Mouse (Mus musculus) liver, embryonic 15.5 days (tissue): Measurements from ENCODE around the gene Specc1. TPM values are rescaled to one million over a fixed set of nuclear protein-coding genes. Genes with fewer than 3 reads are reported as not detected.
A peak's percentile ranks its signal among the peaks of the same experiment; 100 is the strongest.

Source experiments
- ATAC-seq: fragments of 200-750 bp; cut with Nextera tagmentation; 2 replicates; pipeline ENCODE4 v1.8.0; 2017; ENCODE audit warnings: moderate number of reproducible peaks, mild to moderate bottlenecking, moderate library complexity; ENCODE audit not compliant: insufficient read depth
- H3K27ac ChIP-seq: fragments of 300-500 bp; sonication (generic); replicated peaks from 2 replicates; pipeline ENCODE4 v1.5.1; 2015; ENCODE audit warnings: mild to moderate bottlenecking, inconsistent platforms
- H3K27me3 ChIP-seq: fragments of 300-500 bp; sonication (generic); 2 replicates; pipeline ENCODE4 v1.6.1; 2015; ENCODE audit warnings: mild to moderate bottlenecking, inconsistent platforms
- H3K36me3 ChIP-seq: fragments of 300-500 bp; sonication (generic); replicated peaks from 2 replicates; pipeline ENCODE4 v1.6.1; 2015; ENCODE audit warnings: moderate library complexity, mild to moderate bottlenecking, inconsistent platforms
- H3K4me1 ChIP-seq: fragments of 300-500 bp; sonication (generic); replicated peaks from 2 replicates; pipeline ENCODE4 v1.6.1; 2015; ENCODE audit warnings: inconsistent platforms
- H3K4me2 ChIP-seq: fragments of 300-500 bp; sonication (generic); 2 replicates; pipeline ENCODE4 v1.6.1; 2015; ENCODE audit warnings: moderate library complexity, mild to moderate bottlenecking, inconsistent platforms
- H3K4me3 ChIP-seq: fragments of 300-500 bp; sonication (generic); replicated peaks from 2 replicates; pipeline ENCODE4 v1.5.1; 2015; ENCODE audit warnings: mild to moderate bottlenecking, inconsistent platforms
- H3K9ac ChIP-seq: fragments of 300-500 bp; sonication (generic); 2 replicates; pipeline ENCODE4 v1.6.1; 2015; ENCODE audit warnings: moderate library complexity, mild to moderate bottlenecking, inconsistent platforms
- H3K9me3 ChIP-seq: fragments of 300-500 bp; sonication (generic); replicated peaks from 2 replicates; pipeline ENCODE4 v1.6.1; 2016; ENCODE audit warnings: inconsistent platforms
- WGBS: fragments of 180-500 bp; shearing (Covaris S2); methylation state at CpG from one replicate; pipeline ENCODE4 v1.1.7; 2015; ENCODE audit warnings: mixed read lengths; ENCODE audit not compliant: insufficient replicate concordance; 5-methylcytosine and 5-hydroxymethylcytosine counted together
- polyA plus RNA-seq: library from polyadenylated mRNA; unstranded; fragments of >200 nt; fragmentation: Nextera tagmentation; extraction: Ambion mirVana; gene quantifications from 2 replicates; pipeline ENCODE4 v1.2.1, GENCODE M21; 2015

The Specc1 gene
- polyA plus RNA-seq, 1 experiment from 2014 or later = 54.4 TPM

- peaks cover 88% of the 10 kb centered on the region for H3K4me1 ChIP-seq
Measured at GRCm38 (mm10) chr11:61967034-61967433, 10.5 kb downstream of the Specc1 start.

GRCm38 (mm10) chr11:61968875-61969274 lies 12.3 kb downstream of the Specc1 start:
- Histone ChIP-seq H3K4me1 (peaks cover 78% of the 10 kb centered on the region), H3K27me3 (no peaks in the 10 kb centered on the region), H3K4me2 (peak overlapping the region; percentile 51), H3K27ac (peak overlapping the region; percentile 90), H3K4me3 (peak overlapping the region; percentile 22), H3K9me3 (no peaks in the 10 kb centered on the region), H3K36me3 (0 out of 2 replicates have a peak, but pooled peaks cover 8% of the 10 kb centered on the region), H3K9ac (peak overlapping the region; percentile 26; the same call in 1 of the 2 replicates)
- peak; percentile 92 for ATAC-seq
- WGBS = 53% methylated on average over 2 of the region's 2 CpGs

More at GRCm38 (mm10) chr11:61967034-61967433, 10.5 kb downstream of the Specc1 start:
- Histone ChIP-seq H3K9ac (peak overlapping the region; percentile 7; the same call in 1 of the 2 replicates), H3K27me3 (no peaks in the 10 kb centered on the region), H3K27ac (peak overlapping the region; percentile 90), H3K36me3 (peaks cover 13% of the 10 kb centered on the region), H3K4me2 (peak overlapping the region; percentile 36), H3K4me3 (0 out of 2 replicates have a peak overlapping the region, but pooled peaks have one; percentile 4), H3K9me3 (no peaks in the 10 kb centered on the region)
- ATAC-seq = peak; percentile 51
- 58% methylated on average over 8 of the region's 8 CpGs for WGBS

GRCm38 (mm10) chr11:61970901-61971300 lies 14.3 kb downstream of the Specc1 start:
- Histone ChIP-seq H3K4me2 (no peak overlapping the region), H3K27me3 (no peaks in the 10 kb centered on the region), H3K27ac (no peak overlapping the region), H3K4me1 (peaks cover 78% of the 10 kb centered on the region), H3K9ac (no peak overlapping the region), H3K4me3 (no peak overlapping the region), H3K9me3 (no peaks in the 10 kb centered on the region), H3K36me3 (0 out of 2 replicates have a peak, but pooled peaks cover 4% of the 10 kb centered on the region)
- no peak for ATAC-seq
- 61% methylated on average over 5 of the region's 5 CpGs for WGBS

DNA sequence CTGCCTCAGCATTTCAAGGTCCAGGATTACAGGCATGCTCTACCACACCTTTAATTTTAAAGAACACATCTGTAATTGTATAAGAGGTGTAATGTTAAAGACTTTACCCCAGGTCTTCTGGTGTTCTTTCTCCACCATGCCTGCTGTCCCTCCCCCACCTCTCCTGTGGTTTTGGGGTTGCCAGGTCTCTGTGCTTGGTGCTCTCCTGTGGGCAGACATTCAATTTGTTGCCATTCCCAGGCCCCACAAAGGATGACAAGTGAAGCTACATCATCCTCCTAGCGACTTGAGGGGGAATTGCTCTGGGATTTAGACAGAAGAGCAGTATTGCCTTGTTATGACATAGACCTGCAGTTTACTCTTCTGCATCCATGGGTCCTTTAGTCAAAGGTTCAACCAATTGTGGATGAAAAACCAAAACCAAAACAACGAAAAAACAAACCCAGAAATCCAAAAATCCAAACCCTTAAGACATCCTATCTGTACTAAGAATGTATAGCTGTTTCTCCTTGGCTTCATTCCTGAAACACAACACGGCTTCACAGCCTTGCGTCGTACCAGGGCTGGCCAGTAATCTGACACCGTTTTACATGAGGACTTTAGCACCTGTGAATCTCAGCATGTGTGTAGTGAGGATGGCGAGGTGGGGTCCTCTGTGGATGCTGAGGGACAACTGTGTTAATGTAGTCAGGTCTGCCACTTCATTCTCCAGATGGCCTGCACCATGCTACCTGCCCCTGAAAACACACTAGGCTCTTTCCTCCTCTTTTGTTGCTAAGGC lies 15.1 kb downstream of the Specc1 start:
- H3K27me3 ChIP-seq = no peaks in the 10 kb centered on the region
- no peaks in the 10 kb centered on the region for H3K9me3 ChIP-seq
- H3K4me3 ChIP-seq = no peak overlapping the region
- H3K4me1 ChIP-seq = peaks cover 80% of the 10 kb centered on the region
- no peak for ATAC-seq
- H3K36me3 ChIP-seq = 0 out of 2 replicates have a peak, but pooled peaks cover 4% of the 10 kb centered on the region
- H3K4me2 ChIP-seq = no peak overlapping the region
- H3K27ac ChIP-seq = no peak overlapping the region
- 72% methylated on average over 7 of the region's 7 CpGs for WGBS
- H3K9ac ChIP-seq = no peak overlapping the region

GRCm38 (mm10) chr11:61974106-61974707 lies 17.6 kb downstream of the Specc1 start:
- no peaks in the 10 kb centered on the region for H3K27me3 ChIP-seq
- H3K36me3 ChIP-seq = peaks cover 15% of the 10 kb centered on the region; the same call in 1 of the 2 replicates
- peaks cover 65% of the 10 kb centered on the region for H3K4me1 ChIP-seq
- no peak for ATAC-seq
- 76% methylated on average over 13 of the region's 13 CpGs for WGBS
- no peak overlapping the region for H3K4me2 ChIP-seq
- H3K4me3 ChIP-seq = no peak overlapping the region
- H3K9me3 ChIP-seq = no peaks in the 10 kb centered on the region
- no peak overlapping the region for H3K27ac ChIP-seq
- no peak overlapping the region for H3K9ac ChIP-seq

GRCm38 (mm10) chr11:61975783-61976182 lies 19.2 kb downstream of the Specc1 start:
- ATAC-seq = peak; percentile 97
- peak overlapping the region; percentile 11; the same call in 1 of the 2 replicates for H3K9ac ChIP-seq
- H3K27me3 ChIP-seq = no peaks in the 10 kb centered on the region
- whole genome bisulfite sequencing = 73% methylated on average over 1 of the region's 1 CpGs
- peak overlapping the region; percentile 80 for H3K27ac ChIP-seq
- H3K4me3 ChIP-seq = peak overlapping the region; percentile 23
- 0 out of 2 replicates have a peak, but pooled peaks cover under 1% of the 10 kb centered on the region for H3K9me3 ChIP-seq
- peaks cover 18% of the 10 kb centered on the region for H3K36me3 ChIP-seq
- H3K4me2 ChIP-seq = peak overlapping the region; percentile 50
- peaks cover 56% of the 10 kb centered on the region for H3K4me1 ChIP-seq

DNA sequence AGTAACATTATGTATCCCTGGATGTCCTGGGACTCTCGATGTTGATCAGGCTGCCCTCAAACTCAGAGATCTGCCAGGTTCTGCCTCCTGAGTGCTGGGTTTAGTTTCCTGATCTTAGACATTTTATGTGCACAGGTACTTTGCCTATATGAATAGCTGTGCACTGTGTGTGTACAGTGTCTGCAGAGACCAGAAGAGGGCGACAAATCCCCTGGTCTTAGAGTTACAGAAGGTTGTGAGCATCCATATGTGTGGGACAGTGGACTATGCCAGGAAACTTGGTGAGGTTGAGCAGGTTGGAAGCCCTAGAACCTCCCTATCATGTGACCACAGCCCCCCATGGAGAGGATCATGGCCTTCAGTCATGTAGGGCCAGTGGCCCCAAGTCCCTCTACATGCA lies 24.7 kb downstream of the Specc1 start:
- Histone ChIP-seq H3K4me2 (no peak overlapping the region), H3K27ac (no peak overlapping the region), H3K9ac (no peak overlapping the region), H3K9me3 (0 out of 2 replicates have a peak, but pooled peaks cover 5% of the 10 kb centered on the region), H3K36me3 (peaks cover 26% of the 10 kb centered on the region), H3K4me3 (no peak overlapping the region), H3K4me1 (peaks cover 33% of the 10 kb centered on the region), H3K27me3 (no peaks in the 10 kb centered on the region)
- WGBS = 75% methylated on average over 2 of the region's 2 CpGs
- ATAC-seq = no peak

- Histone ChIP-seq H3K27me3 (no peaks in the 10 kb centered on the region), H3K4me2 (no peak overlapping the region), H3K4me1 (peaks cover 21% of the 10 kb centered on the region), H3K9ac (no peak overlapping the region), H3K9me3 (0 out of 2 replicates have a peak, but pooled peaks cover 5% of the 10 kb centered on the region), H3K36me3 (peaks cover 31% of the 10 kb centered on the region), H3K27ac (no peak overlapping the region), H3K4me3 (no peak overlapping the region)
- no peak for ATAC-seq
- WGBS = 48% methylated on average over 9 of the region's 9 CpGs
Measured at GRCm38 (mm10) chr11:61982828-61983227, 26.3 kb downstream of the Specc1 start.

- Histone ChIP-seq H3K4me3 (no peak overlapping the region), H3K9ac (no peak overlapping the region), H3K36me3 (peaks cover 5% of the 10 kb centered on the region), H3K27ac (no peak overlapping the region), H3K27me3 (no peaks in the 10 kb centered on the region), H3K4me2 (no peak overlapping the region), H3K9me3 (no peaks in the 10 kb centered on the region), H3K4me1 (peaks cover 34% of the 10 kb centered on the region)
- 74% methylated on average over 4 of the region's 4 CpGs for WGBS
- ATAC-seq = no peak
Measured at GRCm38 (mm10) chr11:61986939-61987338, 30.4 kb downstream of the Specc1 start.

- 72% methylated on average over 9 of the region's 9 CpGs for WGBS
- no peak overlapping the region for H3K4me3 ChIP-seq
- H3K9me3 ChIP-seq = no peaks in the 10 kb centered on the region
- ATAC-seq = no peak
- peaks cover 37% of the 10 kb centered on the region; the same call in 1 of the 2 replicates for H3K4me1 ChIP-seq
- peaks cover 23% of the 10 kb centered on the region for H3K36me3 ChIP-seq
- H3K4me2 ChIP-seq = no peak overlapping the region
- no peak overlapping the region for H3K27ac ChIP-seq
- H3K27me3 ChIP-seq = no peaks in the 10 kb centered on the region
- no peak overlapping the region for H3K9ac ChIP-seq
Measured at GRCm38 (mm10) chr11:61989647-61990046, 33.1 kb downstream of the Specc1 start.

DNA sequence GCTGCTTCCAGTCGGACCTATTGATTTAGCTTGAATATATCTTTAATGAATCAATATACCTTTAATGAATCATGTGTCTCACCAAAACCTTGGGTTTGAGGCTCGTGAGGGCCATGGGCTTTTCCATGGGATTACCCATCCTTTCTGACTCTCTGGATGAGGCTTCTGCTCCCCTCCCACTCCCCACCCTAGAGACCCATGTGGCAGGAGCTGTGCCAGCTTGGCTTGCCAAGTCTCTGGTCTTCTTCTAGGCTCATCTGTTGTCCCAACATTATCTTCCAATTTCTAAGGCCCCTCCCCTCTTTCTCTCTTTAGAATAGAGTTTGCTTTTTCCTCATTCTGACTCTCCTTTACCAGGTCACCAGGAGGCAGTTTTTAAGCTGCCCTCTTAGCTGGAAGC lies 35.0 kb downstream of the Specc1 start:
- H3K4me3 ChIP-seq = no peak overlapping the region

More for the DNA sequence above, 35.0 kb downstream of the Specc1 start:
- H3K4me1 ChIP-seq = peaks cover 37% of the 10 kb centered on the region; the same call in 1 of the 2 replicates
- no peak overlapping the region for H3K27ac ChIP-seq
- no peak overlapping the region for H3K4me2 ChIP-seq
- no peaks in the 10 kb centered on the region for H3K9me3 ChIP-seq
- ATAC-seq = no peak
- WGBS = 66% methylated on average over 2 of the region's 2 CpGs
- no peaks in the 10 kb centered on the region for H3K27me3 ChIP-seq
- no peak overlapping the region for H3K9ac ChIP-seq
- H3K36me3 ChIP-seq = peaks cover 26% of the 10 kb centered on the region
